Mouse (Mus musculus): ENCODE data around the gene Pla2g4c. TPM values are rescaled to one million over a fixed set of nuclear protein-coding genes. Genes with fewer than 3 reads are reported as not detected.

Pla2g4c gene
- polyA plus RNA-seq, 1 experiment from 2014 or later, result 1.4 TPM

Other genes with a start within 250 kb of the Pla2g4c start
- not detected in 2 replicates for gene Vmn1r85, start 229.5 kb upstream of the Pla2g4c start, polyA plus RNA-seq (2014; fragmentation: Nextera tagmentation; extraction: Ambion mirVana)
- not detected in 2 replicates for gene Vmn1r86, start 204.7 kb upstream of the Pla2g4c start, polyA plus RNA-seq (2014; fragmentation: Nextera tagmentation; extraction: Ambion mirVana)
- gene Vmn1r87, start 184.5 kb upstream of the Pla2g4c start, polyA plus RNA-seq (2014; fragmentation: Nextera tagmentation; extraction: Ambion mirVana), result not detected in 2 replicates
- not detected in 2 replicates for gene Vmn1r88, start 165.1 kb upstream of the Pla2g4c start, polyA plus RNA-seq (2014; fragmentation: Nextera tagmentation; extraction: Ambion mirVana)
- gene Vmn1r89, start 111.6 kb upstream of the Pla2g4c start, polyA plus RNA-seq (2014; fragmentation: Nextera tagmentation; extraction: Ambion mirVana), result not detected in 2 replicates
- 84.6 and 95.3 TPM in 2 replicates for gene Lig1, start 47.4 kb upstream of the Pla2g4c start, polyA plus RNA-seq (2014; fragmentation: Nextera tagmentation; extraction: Ambion mirVana)
- gene Zswim9, start 45.9 kb upstream of the Pla2g4c start, polyA plus RNA-seq (2014; fragmentation: Nextera tagmentation; extraction: Ambion mirVana), result 3.4 and 6.3 TPM in 2 replicates
- not detected in 2 replicates for gene Cabp5, start 73.5 kb downstream of the Pla2g4c start, polyA plus RNA-seq (2014; fragmentation: Nextera tagmentation; extraction: Ambion mirVana)
- gene Bsph1, start 126.2 kb downstream of the Pla2g4c start, polyA plus RNA-seq (2014; fragmentation: Nextera tagmentation; extraction: Ambion mirVana), result not detected in 2 replicates
- not detected in 2 replicates for gene Bsph2, start 246.4 kb downstream of the Pla2g4c start, polyA plus RNA-seq (2014; fragmentation: Nextera tagmentation; extraction: Ambion mirVana)

All from heart, embryonic 11.5 days (tissue).